Mouse (Mus musculus) liver, embryonic 14.5 days (tissue): Measurements from ENCODE around the gene Adamtsl5.

ENCODE experiments used
- CTCF ChIP-seq: IDR thresholded peaks from 2 replicates; pipeline ENCODE4 v1.5.1; 2016; ENCODE audit warnings: antibody characterized with exemption, low read depth, control low read depth
- EP300 ChIP-seq: IDR thresholded peaks from 2 replicates; pipeline ENCODE4 v1.6.1; 2016; ENCODE audit warnings: antibody characterized with exemption, low read depth

- TF ChIP-seq CTCF: peak; percentile 87
- TF ChIP-seq EP300: no peak
Measured at GRCm38 (mm10) chr10:80374063-80374462, 25.9 kb upstream of the Adamtsl5 start.
